Mouse (Mus musculus) cerebellum, postnatal 14 days (tissue): ENCODE data around the gene Cfap61.
A peak's percentile ranks its signal among the peaks of the same experiment; 100 is the strongest.

ENCODE experiments used
- DNase-seq, 2 experiments: peaks; one replicate each; pipeline ENCODE4 v3.0.0; 2021; ENCODE audit warnings: mixed read lengths in 2 of 2

The Cfap61 gene

GRCm38 (mm10) chr2:146168017-146168803, 233.6 kb downstream of the Cfap61 start:
- DNase-seq, result peak; percentile 58 to 59

DNA sequence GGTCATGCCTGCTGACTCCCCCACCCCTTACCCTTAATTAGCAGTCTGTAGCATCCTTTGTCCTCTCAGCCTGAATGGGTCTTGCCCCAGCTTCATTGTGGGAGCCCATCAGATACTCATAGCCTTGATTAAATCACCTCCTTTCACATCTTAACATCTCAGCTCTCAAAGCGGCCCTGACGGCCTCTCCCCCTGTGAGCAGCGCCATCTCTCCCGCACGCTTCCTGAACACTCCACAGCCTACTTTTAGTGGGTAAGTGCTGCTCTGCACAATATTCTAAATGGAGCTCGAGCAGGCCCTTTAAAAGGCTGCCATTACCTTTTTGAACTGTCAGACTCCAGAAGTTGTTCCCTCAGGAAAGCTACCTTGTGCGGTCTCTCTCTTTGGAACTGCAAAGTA, 234.9 kb downstream of the Cfap61 start:
- DNase-seq, result no peak

- DNase-seq, result no peak
Measured at GRCm38 (mm10) chr2:146172106-146172505, 237.5 kb downstream of the Cfap61 start.

DNA sequence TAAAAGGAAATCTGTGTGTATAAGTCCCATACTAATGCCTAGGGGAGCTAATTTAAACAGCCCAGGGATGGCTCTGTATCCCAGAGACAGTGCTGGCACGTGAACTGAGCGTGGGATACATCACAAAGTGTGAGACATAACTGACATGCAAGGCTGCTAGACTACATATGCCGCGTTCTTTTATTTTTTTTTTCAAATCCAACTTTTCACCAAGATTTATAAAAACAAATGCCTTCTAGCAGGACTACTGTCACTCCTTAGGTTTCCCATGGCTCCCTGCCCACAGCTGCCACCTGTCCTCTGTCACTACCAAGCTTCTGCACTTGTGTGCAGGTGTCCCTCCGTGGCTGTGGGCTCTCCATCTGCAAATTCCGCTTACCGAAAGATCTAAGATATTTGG, 239.6 kb downstream of the Cfap61 start:
- peak; percentile 33 to 40 for DNase-seq

DNA sequence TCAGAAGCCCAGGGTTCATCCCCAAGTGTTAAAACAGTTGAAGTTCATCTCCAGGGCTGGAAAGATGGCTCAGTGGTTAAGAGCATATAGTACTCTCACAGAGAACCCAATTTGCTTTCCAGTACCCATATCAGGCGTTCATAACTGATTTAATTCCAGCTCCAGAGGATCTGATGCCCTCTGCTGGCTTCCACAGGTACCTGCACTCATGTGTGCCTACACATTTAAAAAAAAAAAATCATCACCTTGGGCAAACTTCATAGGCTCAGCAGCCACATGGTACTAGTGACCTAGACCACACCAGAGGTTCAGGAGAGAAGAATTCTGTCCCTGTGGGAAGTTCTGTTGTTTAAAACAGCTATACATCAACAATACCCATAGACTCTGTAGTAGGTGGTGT, 244.1 kb downstream of the Cfap61 start:
- DNase-seq, result no peak

- peak; percentile 37 to 49 for DNase-seq
Measured at GRCm38 (mm10) chr2:146183830-146184793, 249.5 kb downstream of the Cfap61 start.

DNA sequence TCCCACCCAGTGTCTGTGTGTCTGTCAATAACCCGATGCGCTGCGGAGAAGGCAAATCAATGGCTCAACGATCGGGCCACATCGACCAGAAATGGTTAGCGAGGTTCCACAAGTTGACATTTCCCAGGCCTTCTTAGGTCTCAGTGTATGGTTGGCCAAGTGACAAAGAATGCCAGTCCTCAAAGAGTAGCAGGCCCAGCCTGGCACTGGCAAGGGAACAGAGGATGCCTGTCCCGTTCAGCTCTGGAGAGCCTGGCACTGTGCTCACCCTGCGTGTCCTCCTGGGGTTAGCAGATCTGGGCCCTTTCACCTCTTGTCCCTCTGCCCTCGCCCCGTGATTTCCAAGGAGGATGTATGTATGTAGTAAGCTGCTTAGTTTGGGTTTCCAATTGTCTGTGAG, 261.5 kb downstream of the Cfap61 start:
- DNase-seq, result no peak

DNA sequence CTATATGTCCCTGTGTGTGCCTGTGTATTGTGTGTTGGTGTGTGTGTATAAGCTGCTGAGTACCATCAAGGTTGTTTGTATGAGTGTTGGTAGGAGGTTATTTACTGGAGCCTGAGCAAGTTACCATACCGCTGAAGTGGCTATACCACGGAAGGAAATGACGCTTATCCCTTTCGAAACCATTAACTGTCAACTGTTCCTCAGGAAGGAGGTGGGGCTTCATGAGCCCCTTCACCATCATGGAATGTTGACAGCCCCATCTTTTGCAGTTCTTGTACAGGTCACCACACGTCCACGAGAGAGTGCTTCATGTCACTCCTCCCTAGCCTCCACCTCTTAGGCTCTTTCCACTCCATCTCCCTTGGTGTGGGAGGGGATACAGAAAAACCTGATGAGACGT, 263.4 kb downstream of the Cfap61 start:
- no peak for DNase-seq

GRCm38 (mm10) chr2:146210968-146211367, 276.4 kb downstream of the Cfap61 start:
- no peak for DNase-seq

- peak; percentile 73 to 88 for DNase-seq
Measured at GRCm38 (mm10) chr2:146214715-146215114, 280.1 kb downstream of the Cfap61 start.

GRCm38 (mm10) chr2:146216111-146217064, 281.8 kb downstream of the Cfap61 start:
- DNase-seq, result no peak

GRCm38 (mm10) chr2:146217227-146217980, 282.8 kb downstream of the Cfap61 start:
- DNase-seq, result no peak

DNA sequence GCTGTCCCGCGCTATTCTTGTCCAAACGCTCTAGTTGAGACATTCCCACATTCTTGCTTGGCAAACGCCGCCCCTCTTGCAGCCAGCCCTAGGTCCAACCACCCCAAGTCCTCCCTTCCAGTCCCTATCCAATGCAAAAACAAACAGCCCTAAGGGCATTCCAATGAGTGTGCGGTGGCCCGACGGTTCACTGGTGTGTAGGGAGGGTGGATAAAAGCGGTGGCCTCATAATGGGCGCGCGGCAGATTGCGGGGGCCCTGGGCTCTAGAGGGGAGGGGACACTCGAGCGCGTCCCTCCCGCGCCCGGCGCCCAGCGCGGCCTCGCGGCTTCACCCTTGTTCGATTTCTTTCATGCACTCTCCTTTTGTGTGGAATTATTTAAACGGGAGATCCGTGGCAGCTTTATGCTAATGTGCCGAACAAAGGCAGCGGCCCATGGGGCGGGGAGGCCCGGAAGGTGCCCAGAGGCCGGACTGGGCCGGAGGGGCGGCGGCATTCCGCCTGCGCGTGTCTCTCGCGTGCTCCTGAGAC, 283.6 kb downstream of the Cfap61 start:
- DNase-seq, result peak; percentile 38 to 47

DNA sequence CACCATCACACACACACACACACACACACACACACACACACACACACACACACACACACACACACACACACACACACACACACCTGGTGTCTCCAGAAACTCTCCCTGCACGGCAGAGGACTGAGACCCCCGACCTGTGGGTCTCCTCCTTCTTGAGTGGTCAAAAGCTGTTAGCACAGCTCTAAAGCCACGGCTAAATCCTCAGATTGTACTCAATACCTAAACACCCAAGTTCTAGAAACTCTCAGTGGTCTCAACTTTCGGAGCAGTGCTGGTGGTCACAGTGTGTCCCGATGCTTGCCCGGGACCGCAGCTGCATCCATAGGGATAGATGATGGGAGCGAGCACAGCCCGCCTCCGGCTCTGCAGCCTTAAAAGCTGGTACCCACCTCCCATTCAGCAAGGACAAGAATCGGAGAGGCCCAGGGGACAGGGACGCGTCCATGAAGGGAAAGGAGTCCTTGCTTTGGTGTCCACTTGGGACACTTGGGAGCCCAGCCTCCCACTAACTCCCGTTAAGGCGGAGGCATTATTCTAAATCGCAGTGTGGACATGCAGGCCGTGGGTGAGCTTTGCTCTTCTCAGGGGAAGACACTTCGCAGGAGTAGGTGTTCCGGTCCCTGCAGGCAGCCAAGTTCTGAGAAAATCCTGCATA, 284.4 kb downstream of the Cfap61 start:
- DNase-seq, result peak; percentile 26 to 32

- no peak for DNase-seq
Measured at GRCm38 (mm10) chr2:146219791-146220190, 285.2 kb downstream of the Cfap61 start.

- DNase-seq, result peak; percentile 71 to 74
Measured at GRCm38 (mm10) chr2:146220591-146221075, 286.0 kb downstream of the Cfap61 start.

DNA sequence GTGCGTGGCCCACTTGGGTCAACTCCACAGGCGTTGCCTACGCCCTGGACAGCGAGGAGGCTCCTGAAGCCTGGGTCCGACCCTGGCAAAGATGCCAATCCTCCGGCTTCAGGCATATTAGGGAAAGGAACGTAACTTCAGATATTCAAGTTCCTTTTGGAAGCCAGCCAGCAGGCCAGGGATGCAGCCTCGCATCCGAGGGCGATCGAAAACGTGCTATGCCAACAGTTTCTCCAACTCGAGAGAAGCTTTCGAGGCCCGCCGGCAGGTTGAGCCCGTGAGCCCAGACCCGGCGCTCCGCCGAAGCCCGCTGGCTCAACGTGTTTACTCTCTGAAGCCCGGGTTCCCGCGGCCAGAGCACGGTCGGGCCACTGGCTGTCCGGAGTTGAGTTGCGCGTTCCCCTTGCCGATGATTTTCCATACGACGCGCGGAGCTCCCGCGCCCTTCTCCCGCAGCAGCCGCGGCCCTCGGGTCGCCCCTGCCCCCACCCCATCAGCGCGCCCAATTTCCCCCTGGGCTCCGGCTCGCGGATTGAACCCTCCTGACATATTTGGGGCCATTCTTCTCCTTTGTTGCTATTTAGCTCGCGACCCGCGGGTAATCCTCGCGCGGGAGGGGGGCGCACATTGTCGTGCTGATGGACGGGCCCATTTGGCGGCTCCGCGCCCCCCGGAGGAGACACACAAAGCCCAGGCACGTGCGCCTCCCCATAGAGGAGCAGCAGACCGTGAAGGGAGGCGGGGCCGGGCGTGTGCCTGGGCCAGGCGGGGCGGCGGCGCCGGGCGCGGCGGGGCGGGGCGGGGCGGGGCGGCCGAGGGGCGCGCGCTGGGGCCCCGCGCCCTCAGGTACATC, 286.7 kb downstream of the Cfap61 start, which contains the start of gene Insm1:
TSS of gene Insm1 (plus strand) at position 846 of the 853 bp plus-strand sequence.
- peak; percentile 82 to 85 for DNase-seq

DNA sequence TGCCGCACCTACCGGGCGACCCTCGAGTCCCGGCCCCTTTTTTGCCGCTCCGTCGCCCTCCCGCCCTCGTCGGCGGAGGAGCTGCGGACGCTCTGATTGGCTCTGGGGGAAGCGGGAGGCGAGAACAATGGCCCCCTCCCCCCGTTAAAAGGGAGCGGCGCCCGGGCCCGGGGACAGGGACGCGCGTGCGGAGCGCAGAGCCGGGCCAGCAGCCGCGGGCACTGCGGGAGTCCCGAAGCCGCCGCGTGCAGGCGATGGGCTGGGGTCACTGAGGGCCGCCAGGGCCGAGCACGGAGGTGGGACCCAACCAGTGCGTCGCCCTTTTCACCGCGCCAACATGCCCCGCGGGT, 287.3 kb downstream of the Cfap61 start:
- DNase-seq, result peak; percentile 92
